Mouse (Mus musculus) cerebellum, adult 2 months (tissue): ENCODE data around the gene Kcnma1. TPM values are rescaled to one million over a fixed set of nuclear protein-coding genes. Genes with fewer than 3 reads are reported as not detected.

Source experiments
- DNase-seq, 2 experiments: peaks; one replicate each; pipeline ENCODE4 v3.0.0; 2021
- H3K27ac ChIP-seq: fragments of 200-500 bp; 2 replicates; pipeline ENCODE4 v1.5.1; 2012; ENCODE audit warnings: low read length, control low read depth, inconsistent platforms; ENCODE audit not compliant: insufficient read depth
- H3K27me3 ChIP-seq: fragments of 200-500 bp; 2 replicates; pipeline ENCODE4 v1.6.1; 2012; ENCODE audit warnings: inconsistent platforms, mild to moderate bottlenecking, low read length, moderate library complexity; ENCODE audit not compliant: control insufficient read depth, insufficient read depth
- H3K4me1 ChIP-seq: fragments of 200-500 bp; 2 replicates; pipeline ENCODE4 v1.6.1; 2011; ENCODE audit warnings: low read length; ENCODE audit not compliant: control insufficient read depth, insufficient read depth
- H3K4me3 ChIP-seq: fragments of 200-500 bp; replicated peaks from 2 replicates; pipeline ENCODE3; 2011; ENCODE audit warnings: mild to moderate bottlenecking, low read depth, low read length, control low read depth; ENCODE audit not compliant: insufficient read depth
- CTCF ChIP-seq: fragments of 200-500 bp; IDR thresholded peaks from 2 replicates; pipeline ENCODE4 v1.5.1; 2011; ENCODE audit warnings: low read depth, mild to moderate bottlenecking, control low read depth, low read length, moderate library complexity, borderline replicate concordance; ENCODE audit not compliant: insufficient read depth
- POLR2A ChIP-seq: fragments of 200-500 bp; IDR thresholded peaks from 2 replicates; pipeline ENCODE4 v1.6.1; 2011; ENCODE audit warnings: low read length, control low read depth, borderline replicate concordance; ENCODE audit not compliant: insufficient read depth
- WGBS: fragments of 180-500 bp; shearing (Covaris S2); methylation state at CpG from one replicate; pipeline ENCODE4 v1.1.7; 2018; 5-methylcytosine and 5-hydroxymethylcytosine counted together
- polyA plus RNA-seq: library from polyadenylated mRNA; depleted of rRNA; stranded (reverse); fragments of >200 nt; gene quantifications from 2 replicates; pipeline ENCODE4 v1.2.3, GENCODE M21; 2012

Kcnma1 gene
- polyA plus RNA-seq, 1 experiment = 40.4 TPM

- WGBS = 49% methylated on average over 2 of the region's 2 CpGs
- H3K4me1 ChIP-seq = no peaks in the 10 kb centered on the region
- TF ChIP-seq CTCF (no peak), POLR2A (no peak)
- no peak for DNase-seq
- H3K27ac ChIP-seq = no peak overlapping the region
- H3K4me3 ChIP-seq = no peak overlapping the region
- no peaks in the 10 kb centered on the region for H3K27me3 ChIP-seq
Observed at GRCm38 (mm10) chr14:23854946-23855345, 159.3 kb downstream of the Kcnma1 start.

- H3K27me3 ChIP-seq = no peaks in the 10 kb centered on the region; the same call in 1 of the 2 replicates
- H3K27ac ChIP-seq = peak overlapping the region; percentile 39; the same call in 1 of the 2 replicates
- H3K4me1 ChIP-seq = peaks cover 6% of the 10 kb centered on the region
- 14% methylated on average over 6 of the region's 6 CpGs for WGBS
- no peak overlapping the region for H3K4me3 ChIP-seq
- peak in 1 of 2 experiments; percentile 58 for DNase-seq
- TF ChIP-seq POLR2A (no peak), CTCF (no peak)
Observed at GRCm38 (mm10) chr14:23848529-23849141, 165.7 kb downstream of the Kcnma1 start.

- DNase-seq = no peak
- H3K27ac ChIP-seq = no peak overlapping the region
- no peak overlapping the region for H3K4me3 ChIP-seq
- TF ChIP-seq POLR2A (no peak), CTCF (no peak)
- peaks cover 6% of the 10 kb centered on the region for H3K4me1 ChIP-seq
- no peaks in the 10 kb centered on the region; the same call in 1 of the 2 replicates for H3K27me3 ChIP-seq
- WGBS = 93% methylated on average over 4 of the region's 4 CpGs
Observed at GRCm38 (mm10) chr14:23846706-23847105, 167.6 kb downstream of the Kcnma1 start.

- no peak overlapping the region for H3K27ac ChIP-seq
Observed at GRCm38 (mm10) chr14:23842025-23842424, 172.3 kb downstream of the Kcnma1 start.

DNA sequence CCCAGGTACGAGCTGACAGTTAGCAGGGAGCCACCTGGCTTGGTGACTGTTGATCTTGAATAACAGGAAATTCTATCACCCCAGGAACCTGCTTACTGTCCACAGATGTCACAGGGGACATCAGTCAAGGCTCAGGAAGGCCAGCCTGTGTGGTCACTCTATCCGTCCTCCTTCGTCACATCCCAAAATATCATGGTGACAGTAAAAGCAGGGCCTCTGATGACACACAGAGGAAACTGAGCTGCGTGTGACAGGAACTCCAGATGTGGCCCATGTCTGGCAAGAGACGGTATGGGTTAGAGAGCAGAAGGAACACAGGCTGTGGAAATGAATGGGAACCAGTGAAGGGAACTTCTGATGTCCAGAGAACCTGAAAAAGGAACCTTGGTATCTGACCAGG, 174.7 kb downstream of the Kcnma1 start:
- DNase-seq = no peak
- WGBS = 93% methylated on average over 5 of the region's 5 CpGs

More at GRCm38 (mm10) chr14:23842025-23842424, 172.3 kb downstream of the Kcnma1 start:
- DNase-seq = no peak
- H3K27me3 ChIP-seq = no peaks in the 10 kb centered on the region; the same call in 1 of the 2 replicates
- TF ChIP-seq POLR2A = no peak
- no peak for TF ChIP-seq CTCF
- no peak overlapping the region for H3K4me3 ChIP-seq
- 75% methylated on average over 3 of the region's 3 CpGs for WGBS
- peaks cover 5% of the 10 kb centered on the region; the same call in 1 of the 2 replicates for H3K4me1 ChIP-seq

DNA sequence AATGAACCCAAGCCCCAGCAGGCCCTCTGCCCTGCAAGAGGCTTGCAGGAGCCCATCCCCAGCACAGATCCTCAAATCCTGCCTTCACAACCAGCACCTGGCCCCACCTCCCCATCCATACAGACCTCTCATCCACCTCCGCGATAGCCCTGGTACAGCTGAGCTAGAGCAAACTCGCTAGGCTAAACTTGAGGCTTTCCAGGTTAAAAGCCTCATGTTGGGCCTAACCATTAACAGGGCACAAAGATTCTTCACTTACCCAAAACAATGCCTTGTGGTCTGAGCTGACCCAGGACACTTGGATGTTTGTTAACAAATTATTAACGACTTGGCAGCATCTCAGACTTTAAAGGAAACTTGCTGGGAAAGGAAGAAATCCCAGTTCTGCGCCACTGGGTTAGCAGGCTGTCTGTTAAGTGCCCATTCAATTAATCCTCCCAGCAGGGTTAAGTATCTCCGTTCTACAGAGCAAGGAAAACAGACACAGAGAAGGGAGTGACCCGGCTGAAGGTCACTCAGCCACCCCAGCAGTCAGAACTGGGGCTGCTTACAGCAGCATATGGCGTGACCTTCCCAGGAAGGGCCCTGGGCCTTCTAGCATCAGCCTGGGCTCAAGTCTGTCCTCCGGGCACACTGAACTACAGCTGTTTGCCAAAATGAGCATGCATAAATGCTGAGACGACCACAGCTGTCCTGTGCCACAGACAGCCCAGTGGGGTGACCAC, 178.7 kb downstream of the Kcnma1 start:
- WGBS = 62% methylated on average over 10 of the region's 10 CpGs
- Histone ChIP-seq H3K27me3 (no peaks in the 10 kb centered on the region), H3K4me1 (peaks cover 5% of the 10 kb centered on the region; the same call in 1 of the 2 replicates), H3K4me3 (no peak overlapping the region), H3K27ac (no peak overlapping the region)
- TF ChIP-seq POLR2A (no peak), CTCF (no peak)
- peak in 1 of 2 experiments; percentile 26 for DNase-seq

More for the DNA sequence above, 174.7 kb downstream of the Kcnma1 start:
- H3K27me3 ChIP-seq = no peaks in the 10 kb centered on the region; the same call in 1 of the 2 replicates
- TF ChIP-seq CTCF = no peak
- TF ChIP-seq POLR2A = no peak
- no peak overlapping the region for H3K4me3 ChIP-seq
- H3K4me1 ChIP-seq = peaks cover 5% of the 10 kb centered on the region; the same call in 1 of the 2 replicates
- H3K27ac ChIP-seq = no peak overlapping the region

DNA sequence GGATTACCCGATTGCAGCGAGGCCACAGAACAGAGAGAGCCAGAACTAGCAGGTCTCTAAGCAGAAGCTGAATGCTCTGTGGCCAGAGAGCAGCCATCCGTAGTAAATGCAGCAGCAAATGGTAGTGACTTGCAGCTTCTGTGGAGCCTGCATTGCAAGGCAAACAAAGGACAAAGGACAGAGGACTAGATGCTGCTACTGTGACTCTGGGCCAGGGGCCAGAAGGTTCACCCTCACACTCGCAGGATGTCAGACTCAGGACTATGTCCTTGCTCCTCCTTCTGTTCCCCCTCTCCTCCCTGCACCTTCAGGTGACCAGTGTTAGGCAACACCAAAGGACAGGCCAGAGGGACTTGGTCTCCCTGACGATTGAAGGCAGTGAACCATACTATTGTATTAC, 183.0 kb downstream of the Kcnma1 start:
- no peak for DNase-seq
- Histone ChIP-seq H3K4me1 (no peaks in the 10 kb centered on the region), H3K27me3 (no peaks in the 10 kb centered on the region), H3K27ac (no peak overlapping the region), H3K4me3 (no peak overlapping the region)
- TF ChIP-seq POLR2A (no peak), CTCF (no peak)
- WGBS = 25% methylated on average over 5 of the region's 5 CpGs
